Mouse (Mus musculus) G1E-ER4 (cell line): ENCODE results near the gene Vmn1r122. TPM values are rescaled to one million over a fixed set of nuclear protein-coding genes. Genes with fewer than 3 reads are reported as not detected.
"Not testable (repeated sequence)": the region's sequence is repeated elsewhere in the genome, so short reads cannot be mapped to it uniquely, and the experiment has no call there.

Source experiments
- GATA1 ChIP-seq: IDR thresholded peaks from one replicate; pipeline ENCODE4 v1.8.0; 2012; ENCODE audit warnings: low read length, inconsistent platforms
- polyA plus RNA-seq: library from polyadenylated mRNA; stranded (reverse); fragments of >175 nt; gene quantifications from 2 replicates; pipeline ENCODE4 v1.2.3, GENCODE M21; 2012

The Vmn1r122 gene
- polyA plus RNA-seq = not detected in 2 replicates

DNA sequence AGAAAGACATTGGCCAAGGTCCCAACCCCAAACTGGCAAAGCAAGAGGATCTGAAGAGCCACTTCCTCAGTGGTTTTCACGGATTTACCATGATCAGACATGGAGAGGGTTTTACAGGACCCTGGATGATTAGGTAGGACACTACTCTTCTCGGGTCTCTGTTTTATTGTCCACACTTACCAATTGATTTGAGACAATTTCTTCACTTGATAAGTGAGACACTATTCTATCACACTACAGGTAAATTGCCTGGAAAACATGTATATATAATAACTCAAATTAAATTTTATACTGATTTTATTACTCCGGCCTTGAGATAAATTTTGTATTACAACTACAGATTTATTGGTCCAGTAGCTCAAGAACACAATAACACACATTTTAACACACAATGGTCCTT, at the start of gene Vmn1r122:
Gene Vmn1r122, minus strand, starts transcription at position 101 of the 400 bp plus-strand sequence.
- not testable (repeated sequence) for TF ChIP-seq GATA1

DNA sequence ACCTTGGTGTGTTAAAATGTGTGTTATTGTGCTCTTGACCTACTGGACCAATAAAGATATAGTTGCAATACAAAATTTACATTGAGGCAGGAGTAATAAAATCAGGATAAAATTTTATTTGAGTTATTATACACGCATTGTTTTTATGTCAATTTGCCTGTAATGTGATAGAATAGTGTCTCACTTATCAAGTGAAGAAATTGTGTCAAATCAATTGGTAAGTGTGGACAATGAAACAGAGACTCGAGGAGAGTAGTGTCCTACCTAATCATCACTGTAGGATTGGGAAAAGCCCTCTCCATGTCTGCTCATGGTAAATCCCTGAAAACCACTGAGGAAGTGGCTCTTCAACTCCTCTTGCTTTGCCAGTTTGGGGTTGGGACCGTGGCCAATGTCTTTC, 28.0 kb upstream of the Vmn1r122 start, which contains the start of gene Vmn1r123:
Gene Vmn1r123, plus strand, starts transcription at position 301 of the 400 bp plus-strand sequence.
- not testable (repeated sequence) for TF ChIP-seq GATA1

DNA sequence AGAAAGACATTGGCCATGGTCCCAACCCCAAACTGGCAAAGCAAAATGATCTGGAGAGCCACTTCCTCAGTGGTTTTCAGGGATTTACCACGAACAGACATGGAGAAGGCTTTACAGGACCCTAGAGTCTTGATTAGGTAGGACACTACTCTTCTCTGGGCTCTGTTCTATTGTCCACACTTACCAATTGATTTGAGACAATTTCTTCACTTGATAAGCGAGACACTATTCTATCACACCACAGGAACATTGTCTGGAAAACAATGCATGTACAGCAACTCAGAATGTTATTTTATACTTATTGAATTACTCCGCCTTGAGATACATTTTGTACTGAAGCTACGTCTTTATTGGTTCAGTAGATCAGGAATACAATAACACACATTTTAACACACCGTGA, 35.5 kb downstream of the Vmn1r122 start, which contains the start of gene Vmn1r121:
Gene Vmn1r121, minus strand, starts transcription at position 101 of the 400 bp plus-strand sequence.
- TF ChIP-seq GATA1 = not testable (repeated sequence)

Other genes starting within 250 kb of the Vmn1r122 start
- not detected in 2 replicates for gene Vmn1r118, start 221.8 kb downstream of the Vmn1r122 start, polyA plus RNA-seq
- not detected in 2 replicates for gene Vmn1r119, start 121.7 kb downstream of the Vmn1r122 start, polyA plus RNA-seq
- gene Vmn1r120, start 80.3 kb downstream of the Vmn1r122 start, polyA plus RNA-seq = not detected in 2 replicates
- gene Vmn1r121, start 35.6 kb downstream of the Vmn1r122 start, polyA plus RNA-seq = not detected in 2 replicates
- gene Vmn1r123, start 28.1 kb upstream of the Vmn1r122 start, polyA plus RNA-seq = not detected in 2 replicates
- not detected in 2 replicates for gene Gm5157, start 56.3 kb upstream of the Vmn1r122 start, polyA plus RNA-seq
- gene Vmn1r124, start 126.5 kb upstream of the Vmn1r122 start, polyA plus RNA-seq = not detected in 2 replicates
- not detected in 2 replicates for gene Vmn1r125, start 138.1 kb upstream of the Vmn1r122 start, polyA plus RNA-seq
- gene Vmn1r126, start 167.3 kb upstream of the Vmn1r122 start, polyA plus RNA-seq = not detected in 2 replicates
- gene Vmn1r127, start 185.7 kb upstream of the Vmn1r122 start, polyA plus RNA-seq = not detected in 2 replicates
- not detected in 2 replicates for gene Vmn1r128, start 215.2 kb upstream of the Vmn1r122 start, polyA plus RNA-seq
- not detected in 2 replicates for gene Vmn1r129, start 227.2 kb upstream of the Vmn1r122 start, polyA plus RNA-seq